In genomic region chr5:92291652-92292414, GRCm38 (mm10) we compare ENCODE assay signal across 1 mouse cellular context.
TF ChIP-seq lines count a peak whose summit lies in the region.

No protein-coding gene starts in this region.

TF ChIP-seq in MEL, 35 proteins besides CTCF, POLR2A, EP300 and RAD21:
- TF ChIP-seq GATA1 (IDR thresholded peaks at IDR 0.05; ENCODE audit: low read depth, low read length) = peak; percentile 61
- TF ChIP-seq TCF12 (IDR thresholded peaks at IDR 0.05; ENCODE audit: low read depth, low read length) = peak; percentile 39; the same call in 1 of the 2 replicates
- TF ChIP-seq RCOR1 (IDR thresholded peaks at IDR 0.05; ENCODE audit: low read depth, low read length) = peak; percentile 65
- TF ChIP-seq POLR2AphosphoS2 (IDR thresholded peaks at IDR 0.05; ENCODE audit: low read length) = no peak
